Mouse (Mus musculus): Measurements from ENCODE around the gene Cntnap1.

GRCm38 (mm10) chr11:101167963-101168300 is 2.4 kb upstream of the Cntnap1 start:
- TF ChIP-seq CTCF (IDR thresholded peaks at IDR 0.05; ENCODE audit: control insufficient read depth, insufficient read depth, low read length): no peak
- TF ChIP-seq POLR2A (IDR thresholded peaks at IDR 0.05; ENCODE audit: borderline replicate concordance, control insufficient read depth, low read depth, low read length): no peak
